Mouse (Mus musculus) forebrain, embryonic 12.5 days (tissue): ENCODE data around the gene Sfrp2. TPM values are rescaled to one million over a fixed set of nuclear protein-coding genes. Genes with fewer than 3 reads are reported as not detected.

Source experiments
- ATAC-seq: fragments of 200-750 bp; cut with Nextera tagmentation; 2 replicates; pipeline ENCODE4 v1.8.0; 2017; ENCODE audit warnings: moderate TSS enrichment; ENCODE audit not compliant: low FRiP score
- H3K27ac ChIP-seq: fragments of 300-500 bp; sonication (generic); 2 replicates; pipeline ENCODE4 v1.5.1; 2016; ENCODE audit warnings: mild to moderate bottlenecking
- H3K27me3 ChIP-seq: fragments of 300-500 bp; sonication (generic); 2 replicates; pipeline ENCODE4 v1.6.1; 2016; ENCODE audit warnings: mild to moderate bottlenecking
- H3K36me3 ChIP-seq: fragments of 300-500 bp; sonication (generic); replicated peaks from 2 replicates; pipeline ENCODE4 v1.6.1; 2016; ENCODE audit warnings: mild to moderate bottlenecking
- H3K4me1 ChIP-seq: fragments of 300-500 bp; sonication (generic); 2 replicates; pipeline ENCODE4 v1.6.1; 2016
- H3K4me2 ChIP-seq: fragments of 300-500 bp; sonication (generic); 2 replicates; pipeline ENCODE4 v1.6.1; 2016; ENCODE audit warnings: mild to moderate bottlenecking, moderate library complexity
- H3K4me3 ChIP-seq: fragments of 300-500 bp; sonication (generic); replicated peaks from 2 replicates; pipeline ENCODE4 v1.5.1; 2016; ENCODE audit warnings: mild to moderate bottlenecking
- H3K9ac ChIP-seq: fragments of 300-500 bp; sonication (generic); 2 replicates; pipeline ENCODE4 v1.6.1; 2016; ENCODE audit warnings: mild to moderate bottlenecking
- H3K9me3 ChIP-seq: fragments of 300-500 bp; sonication (generic); 2 replicates; pipeline ENCODE4 v1.6.1; 2016
- WGBS: fragments of 180-500 bp; shearing (Covaris S2); methylation state at CpG from one replicate; pipeline ENCODE4 v1.1.7; 2016; 5-methylcytosine and 5-hydroxymethylcytosine counted together
- polyA plus RNA-seq: library from polyadenylated mRNA; unstranded; fragments of >200 nt; fragmentation: Nextera tagmentation; extraction: Ambion mirVana; gene quantifications from 2 replicates; pipeline ENCODE4 v1.2.1, GENCODE M21; 2016

Gene Sfrp2
- polyA plus RNA-seq: 84.3 and 105 TPM in 2 replicates

GRCm38 (mm10) chr3:83765871-83766725 lies at the start of gene Sfrp2:
Gene Sfrp2 (plus strand): TSS chr3:83766321.
- Histone ChIP-seq H3K9ac (peak within 1 kb of the TSS; percentile 80), H3K27me3 (peaks cover 32% of the 10 kb centered on the region), H3K9me3 (no peaks in the 10 kb centered on the region), H3K4me3 (peak within 1 kb of the TSS; percentile 64), H3K4me1 (peaks cover 51% of the 10 kb centered on the region), H3K36me3 (peaks cover 16% of the 10 kb centered on the region), H3K4me2 (peak within 1 kb of the TSS; percentile 90), H3K27ac (peak within 1 kb of the TSS; percentile 67)
- under 1% methylated on average over 67 of the region's 82 CpGs for WGBS
- peak; percentile 88 for ATAC-seq

- 68% methylated on average over 7 of the region's 7 CpGs for WGBS
These were observed 48.4 kb upstream of the Sfrp2 start for GRCm38 (mm10) chr3:83717643-83718231.

GRCm38 (mm10) chr3:83718662-83719061 lies 47.5 kb upstream of the Sfrp2 start:
- Histone ChIP-seq H3K4me3 (no peak overlapping the region), H3K9me3 (no peaks in the 10 kb centered on the region), H3K4me1 (peaks cover 3% of the 10 kb centered on the region; the same call in 1 of the 2 replicates), H3K36me3 (no peaks in the 10 kb centered on the region), H3K27ac (no peak overlapping the region), H3K9ac (no peak overlapping the region), H3K27me3 (no peaks in the 10 kb centered on the region), H3K4me2 (no peak overlapping the region)
- WGBS: 77% methylated on average over 4 of the region's 4 CpGs
- no peak for ATAC-seq

More at GRCm38 (mm10) chr3:83717643-83718231, 48.4 kb upstream of the Sfrp2 start:
- Histone ChIP-seq H3K4me3 (no peak overlapping the region), H3K9ac (no peak overlapping the region), H3K4me2 (no peak overlapping the region), H3K4me1 (0 out of 2 replicates have a peak, but pooled peaks cover 3% of the 10 kb centered on the region), H3K9me3 (no peaks in the 10 kb centered on the region), H3K36me3 (no peaks in the 10 kb centered on the region), H3K27ac (no peak overlapping the region), H3K27me3 (no peaks in the 10 kb centered on the region)
- no peak for ATAC-seq

GRCm38 (mm10) chr3:83728223-83728622 lies 37.9 kb upstream of the Sfrp2 start:
- H3K9me3 ChIP-seq: no peaks in the 10 kb centered on the region; the same call in 1 of the 2 replicates
- H3K4me2 ChIP-seq: no peak overlapping the region
- ATAC-seq: no peak
- H3K36me3 ChIP-seq: no peaks in the 10 kb centered on the region
- H3K27me3 ChIP-seq: 0 out of 2 replicates have a peak, but pooled peaks cover 3% of the 10 kb centered on the region
- H3K9ac ChIP-seq: no peak overlapping the region
- H3K4me1 ChIP-seq: peaks cover 4% of the 10 kb centered on the region; the same call in 1 of the 2 replicates
- H3K27ac ChIP-seq: no peak overlapping the region
- no peak overlapping the region for H3K4me3 ChIP-seq
- WGBS: 91% methylated on average over 3 of the region's 3 CpGs

- no peak overlapping the region for H3K4me2 ChIP-seq
- ATAC-seq: no peak
- no peak overlapping the region for H3K4me3 ChIP-seq
- no peaks in the 10 kb centered on the region for H3K36me3 ChIP-seq
- H3K4me1 ChIP-seq: peaks cover 10% of the 10 kb centered on the region
- H3K27ac ChIP-seq: no peak overlapping the region
- H3K9me3 ChIP-seq: no peaks in the 10 kb centered on the region; the same call in 1 of the 2 replicates
- 88% methylated on average over 9 of the region's 9 CpGs for WGBS
- 0 out of 2 replicates have a peak, but pooled peaks cover 3% of the 10 kb centered on the region for H3K27me3 ChIP-seq
- H3K9ac ChIP-seq: no peak overlapping the region
These were observed 37.3 kb upstream of the Sfrp2 start for GRCm38 (mm10) chr3:83728675-83729390.

- 85% methylated on average over 8 of the region's 8 CpGs for WGBS
- H3K4me3 ChIP-seq: no peak overlapping the region
- H3K27ac ChIP-seq: no peak overlapping the region
- H3K9ac ChIP-seq: no peak overlapping the region
- ATAC-seq: no peak
- H3K36me3 ChIP-seq: no peaks in the 10 kb centered on the region
- 0 out of 2 replicates have a peak, but pooled peaks cover 3% of the 10 kb centered on the region for H3K27me3 ChIP-seq
- H3K9me3 ChIP-seq: no peaks in the 10 kb centered on the region
- H3K4me2 ChIP-seq: no peak overlapping the region
- peaks cover 11% of the 10 kb centered on the region for H3K4me1 ChIP-seq
These were observed 32.1 kb upstream of the Sfrp2 start for GRCm38 (mm10) chr3:83733985-83734384.

GRCm38 (mm10) chr3:83736980-83737379 lies 29.1 kb upstream of the Sfrp2 start:
- Histone ChIP-seq H3K9ac (no peak overlapping the region), H3K4me3 (no peak overlapping the region), H3K27ac (no peak overlapping the region), H3K4me2 (no peak overlapping the region), H3K27me3 (0 out of 2 replicates have a peak, but pooled peaks cover 3% of the 10 kb centered on the region), H3K36me3 (no peaks in the 10 kb centered on the region), H3K9me3 (no peaks in the 10 kb centered on the region), H3K4me1 (peaks cover 11% of the 10 kb centered on the region)
- no peak for ATAC-seq
- 95% methylated on average over 4 of the region's 4 CpGs for WGBS

GRCm38 (mm10) chr3:83740246-83740645 lies 25.9 kb upstream of the Sfrp2 start:
- H3K36me3 ChIP-seq: no peaks in the 10 kb centered on the region
- no peak overlapping the region for H3K4me2 ChIP-seq
- 63% methylated on average over 2 of the region's 2 CpGs for WGBS
- no peak for ATAC-seq
- H3K4me1 ChIP-seq: no peaks in the 10 kb centered on the region
- no peak overlapping the region for H3K9ac ChIP-seq
- H3K9me3 ChIP-seq: no peaks in the 10 kb centered on the region
- H3K4me3 ChIP-seq: no peak overlapping the region
- no peak overlapping the region for H3K27ac ChIP-seq
- H3K27me3 ChIP-seq: no peaks in the 10 kb centered on the region

- Histone ChIP-seq H3K4me3 (no peak overlapping the region), H3K9ac (no peak overlapping the region), H3K27ac (no peak overlapping the region), H3K9me3 (no peaks in the 10 kb centered on the region), H3K36me3 (no peaks in the 10 kb centered on the region), H3K4me2 (no peak overlapping the region), H3K27me3 (no peaks in the 10 kb centered on the region), H3K4me1 (no peaks in the 10 kb centered on the region)
- no peak for ATAC-seq
- 91% methylated on average over 4 of the region's 4 CpGs for WGBS
These were observed 18.8 kb upstream of the Sfrp2 start for GRCm38 (mm10) chr3:83747276-83747675.

- Histone ChIP-seq H3K27ac (no peak overlapping the region), H3K4me1 (no peaks in the 10 kb centered on the region), H3K27me3 (no peaks in the 10 kb centered on the region), H3K4me2 (no peak overlapping the region), H3K4me3 (no peak overlapping the region), H3K36me3 (no peaks in the 10 kb centered on the region), H3K9ac (no peak overlapping the region), H3K9me3 (no peaks in the 10 kb centered on the region)
- WGBS: 87% methylated on average over 5 of the region's 5 CpGs
- no peak for ATAC-seq
These were observed 18.2 kb upstream of the Sfrp2 start for GRCm38 (mm10) chr3:83747895-83748294.

- WGBS: 43% methylated on average over 2 of the region's 2 CpGs
- H3K9me3 ChIP-seq: no peaks in the 10 kb centered on the region
- H3K4me3 ChIP-seq: no peak overlapping the region
- no peak for ATAC-seq
- no peak overlapping the region for H3K27ac ChIP-seq
- H3K4me2 ChIP-seq: no peak overlapping the region
- no peaks in the 10 kb centered on the region for H3K36me3 ChIP-seq
- no peak overlapping the region for H3K9ac ChIP-seq
- H3K4me1 ChIP-seq: no peaks in the 10 kb centered on the region
- H3K27me3 ChIP-seq: no peaks in the 10 kb centered on the region
These were observed 14.5 kb upstream of the Sfrp2 start for GRCm38 (mm10) chr3:83751625-83752024.

- Histone ChIP-seq H3K4me1 (no peaks in the 10 kb centered on the region), H3K4me3 (no peak overlapping the region), H3K9me3 (no peaks in the 10 kb centered on the region), H3K27ac (no peak overlapping the region), H3K9ac (no peak overlapping the region), H3K27me3 (no peaks in the 10 kb centered on the region), H3K4me2 (no peak overlapping the region), H3K36me3 (no peaks in the 10 kb centered on the region)
- 95% methylated on average over 5 of the region's 5 CpGs for WGBS
- ATAC-seq: no peak
These were observed 13.9 kb upstream of the Sfrp2 start for GRCm38 (mm10) chr3:83752196-83752595.
